Mouse (Mus musculus) midbrain, embryonic 13.5 days (tissue): ENCODE data around the gene Dse. TPM values are rescaled to one million over a fixed set of nuclear protein-coding genes. Genes with fewer than 3 reads are reported as not detected.

ENCODE experiments used
- ATAC-seq: fragments of 200-750 bp; cut with Nextera tagmentation; 2 replicates; pipeline ENCODE4 v1.8.0; 2017; ENCODE audit warnings: mild to moderate bottlenecking, moderate TSS enrichment, moderate library complexity
- H3K27ac ChIP-seq: fragments of 300-500 bp; sonication (generic); 2 replicates; pipeline ENCODE4 v1.5.1; 2015; ENCODE audit warnings: inconsistent platforms, mild to moderate bottlenecking, moderate library complexity
- H3K27me3 ChIP-seq: fragments of 300-500 bp; sonication (generic); 2 replicates; pipeline ENCODE4 v1.6.1; 2015; ENCODE audit warnings: mild to moderate bottlenecking, inconsistent platforms
- H3K36me3 ChIP-seq: fragments of 300-500 bp; sonication (generic); 2 replicates; pipeline ENCODE4 v1.6.1; 2015; ENCODE audit warnings: mild to moderate bottlenecking, inconsistent platforms
- H3K4me1 ChIP-seq: fragments of 300-500 bp; sonication (generic); replicated peaks from 2 replicates; pipeline ENCODE4 v1.6.1; 2015; ENCODE audit warnings: inconsistent platforms
- H3K4me2 ChIP-seq: fragments of 300-500 bp; sonication (generic); replicated peaks from 2 replicates; pipeline ENCODE4 v1.6.1; 2015; ENCODE audit warnings: moderate library complexity, mild to moderate bottlenecking, inconsistent platforms
- H3K4me3 ChIP-seq: fragments of 300-500 bp; sonication (generic); replicated peaks from 2 replicates; pipeline ENCODE4 v1.5.1; 2015; ENCODE audit warnings: mild to moderate bottlenecking, inconsistent platforms
- H3K9ac ChIP-seq: fragments of 300-500 bp; sonication (generic); replicated peaks from 2 replicates; pipeline ENCODE4 v1.6.1; 2015; ENCODE audit warnings: mild to moderate bottlenecking, inconsistent platforms
- H3K9me3 ChIP-seq: fragments of 300-500 bp; sonication (generic); 2 replicates; pipeline ENCODE4 v1.6.1; 2016; ENCODE audit warnings: mild to moderate bottlenecking, inconsistent platforms
- WGBS: fragments of 180-500 bp; shearing (Covaris S2); methylation state at CpG from one replicate; pipeline ENCODE4 v1.1.7; 2015; 5-methylcytosine and 5-hydroxymethylcytosine counted together
- polyA plus RNA-seq: library from polyadenylated mRNA; unstranded; fragments of >200 nt; fragmentation: Nextera tagmentation; extraction: Ambion mirVana; gene quantifications from 2 replicates; pipeline ENCODE4 v1.2.1, GENCODE M21; 2015

Dse gene
- polyA plus RNA-seq, 1 experiment from 2014 or later, result 6.2 TPM

DNA sequence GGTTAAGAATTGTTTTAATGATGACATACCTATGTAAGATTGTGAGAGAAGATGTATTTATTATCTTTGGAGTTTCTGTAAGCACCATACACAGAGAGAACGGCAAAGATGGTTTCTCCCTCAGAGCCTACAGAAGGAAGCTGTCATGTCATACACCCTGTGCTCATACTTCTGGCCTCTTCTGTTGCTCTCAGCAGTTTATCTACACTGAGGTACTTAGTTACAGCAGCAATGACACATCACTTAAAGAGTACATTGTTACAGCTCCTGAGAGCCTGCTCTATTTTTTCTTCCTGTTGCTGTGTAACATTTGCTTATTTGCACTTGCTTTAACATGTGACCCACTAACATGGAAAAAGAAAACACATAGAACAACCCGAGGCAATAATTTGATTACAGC lies 40.5 kb downstream of the Dse start:
- Histone ChIP-seq H3K9ac (no peak overlapping the region), H3K4me2 (no peak overlapping the region), H3K4me3 (no peak overlapping the region), H3K36me3 (no peaks in the 10 kb centered on the region), H3K27me3 (no peaks in the 10 kb centered on the region), H3K27ac (no peak overlapping the region), H3K9me3 (no peaks in the 10 kb centered on the region), H3K4me1 (no peaks in the 10 kb centered on the region)
- no peak for ATAC-seq
- 95% methylated on average over 2 of the region's 2 CpGs for WGBS

DNA sequence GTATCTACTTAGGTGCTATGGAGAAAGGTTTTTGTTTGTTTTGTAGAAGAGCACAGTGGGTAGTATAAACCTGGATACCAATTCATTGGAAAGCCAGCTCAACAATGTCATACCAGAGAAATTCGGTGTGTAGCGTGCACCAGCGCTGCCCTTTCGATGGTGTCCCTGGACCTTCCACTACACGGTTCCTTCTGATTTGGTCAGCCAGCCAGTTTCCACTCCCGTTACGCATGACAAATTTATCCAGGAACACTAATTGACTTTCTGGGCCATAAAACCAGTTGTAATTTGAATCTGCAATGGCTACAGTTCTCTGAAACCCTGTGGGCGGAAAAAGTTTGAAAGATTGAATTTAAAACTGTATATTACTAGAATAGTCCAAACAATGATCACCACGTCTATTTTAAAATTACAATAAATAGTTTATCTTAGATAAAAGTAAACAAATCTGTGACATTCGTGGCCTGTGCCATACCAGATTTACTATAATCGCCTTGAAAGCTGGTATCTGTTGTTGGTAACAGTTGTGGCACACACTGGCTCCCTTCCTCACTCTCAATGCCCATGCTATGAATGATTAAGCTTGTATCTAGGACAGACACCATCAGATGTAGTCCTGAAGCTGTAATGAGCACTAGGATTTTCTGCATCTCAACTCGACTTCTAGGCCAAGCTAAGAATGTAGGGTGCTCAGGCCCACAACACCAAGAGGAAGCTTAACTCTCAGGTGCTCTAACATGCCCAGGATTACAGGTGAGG lies 51.5 kb downstream of the Dse start:
- H3K36me3 ChIP-seq, result 0 out of 2 replicates have a peak, but pooled peaks cover 3% of the 10 kb centered on the region
- no peaks in the 10 kb centered on the region for H3K4me1 ChIP-seq
- H3K27me3 ChIP-seq, result peaks cover 18% of the 10 kb centered on the region
- H3K9me3 ChIP-seq, result no peaks in the 10 kb centered on the region
- H3K9ac ChIP-seq, result no peak overlapping the region
- no peak overlapping the region for H3K4me3 ChIP-seq
- 85% methylated on average over 12 of the region's 12 CpGs for WGBS
- H3K4me2 ChIP-seq, result no peak overlapping the region
- ATAC-seq, result no peak
- no peak overlapping the region for H3K27ac ChIP-seq

DNA sequence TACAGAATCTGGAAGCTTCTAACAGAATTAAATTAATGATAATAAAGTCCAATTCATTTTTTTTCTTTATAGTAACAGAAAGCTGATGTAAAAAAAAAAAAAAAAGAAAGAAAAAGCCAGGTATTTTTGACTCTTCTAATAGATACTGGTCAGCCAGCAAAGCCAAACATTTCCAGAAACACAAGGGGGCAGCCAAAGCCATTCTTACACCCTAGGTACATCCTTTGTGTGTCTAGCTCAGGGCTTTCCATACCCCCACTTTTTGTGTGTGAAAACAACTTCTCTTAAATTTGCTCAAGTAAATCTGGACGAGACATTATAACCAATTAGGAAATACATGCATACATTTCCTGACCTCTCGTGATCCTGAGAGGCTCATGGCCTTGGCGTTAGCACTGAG lies 55.7 kb downstream of the Dse start:
- ATAC-seq, result no peak
- no peak overlapping the region for H3K9ac ChIP-seq
- peaks cover 16% of the 10 kb centered on the region for H3K27me3 ChIP-seq
- no peak overlapping the region for H3K4me3 ChIP-seq
- no peak overlapping the region for H3K27ac ChIP-seq
- H3K9me3 ChIP-seq, result no peaks in the 10 kb centered on the region
- H3K36me3 ChIP-seq, result no peaks in the 10 kb centered on the region
- WGBS, result 92% methylated on average over 3 of the region's 3 CpGs
- H3K4me2 ChIP-seq, result no peak overlapping the region
- no peaks in the 10 kb centered on the region for H3K4me1 ChIP-seq

DNA sequence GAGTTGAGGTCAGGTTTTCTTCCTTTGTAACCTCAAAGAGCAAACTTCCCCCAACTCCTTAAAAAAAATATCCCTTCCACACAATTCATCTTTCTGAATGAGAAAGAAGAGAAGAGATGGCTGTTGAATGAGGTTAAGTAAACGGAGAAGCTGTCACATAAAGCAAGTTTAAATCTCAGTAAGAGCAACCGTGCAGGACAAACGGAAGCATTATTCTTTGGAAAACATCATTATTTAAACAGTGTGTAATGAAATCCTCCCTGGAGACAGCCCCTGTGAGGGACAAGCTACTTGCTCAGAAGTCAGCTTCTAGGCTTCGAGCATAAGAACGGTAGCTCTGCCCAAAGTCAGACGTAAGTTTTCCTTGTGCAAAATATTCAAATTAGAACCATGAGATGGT lies 57.1 kb downstream of the Dse start:
- Histone ChIP-seq H3K4me1 (no peaks in the 10 kb centered on the region), H3K27ac (no peak overlapping the region), H3K27me3 (peaks cover 16% of the 10 kb centered on the region), H3K4me2 (no peak overlapping the region), H3K9me3 (no peaks in the 10 kb centered on the region), H3K4me3 (no peak overlapping the region), H3K36me3 (no peaks in the 10 kb centered on the region), H3K9ac (no peak overlapping the region)
- 54% methylated on average over 6 of the region's 6 CpGs for WGBS
- no peak for ATAC-seq

DNA sequence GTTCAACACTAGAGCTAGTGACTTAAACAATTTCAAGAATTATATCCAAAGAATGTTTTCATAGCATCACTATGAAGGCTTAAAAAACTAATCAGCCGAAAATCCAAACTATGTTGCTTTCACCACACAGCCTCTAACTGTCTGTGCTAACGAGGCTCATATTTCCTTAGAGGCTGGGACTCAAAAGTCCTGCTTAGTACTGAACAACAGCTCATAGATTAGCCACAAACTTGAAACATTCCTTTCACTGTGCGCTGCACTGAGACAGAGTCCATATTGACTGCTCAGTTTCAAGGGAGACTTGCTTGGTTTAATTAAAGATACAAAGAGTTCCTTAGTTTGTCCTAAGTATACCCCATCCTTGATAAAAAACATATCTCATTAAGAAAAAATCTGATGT lies 57.7 kb downstream of the Dse start:
- H3K9me3 ChIP-seq, result no peaks in the 10 kb centered on the region
- H3K36me3 ChIP-seq, result no peaks in the 10 kb centered on the region
- H3K27ac ChIP-seq, result no peak overlapping the region
- H3K27me3 ChIP-seq, result peaks cover 16% of the 10 kb centered on the region
- WGBS, result 73% methylated on average over 3 of the region's 3 CpGs
- no peaks in the 10 kb centered on the region for H3K4me1 ChIP-seq
- H3K9ac ChIP-seq, result no peak overlapping the region
- no peak for ATAC-seq
- H3K4me2 ChIP-seq, result no peak overlapping the region
- H3K4me3 ChIP-seq, result no peak overlapping the region

DNA sequence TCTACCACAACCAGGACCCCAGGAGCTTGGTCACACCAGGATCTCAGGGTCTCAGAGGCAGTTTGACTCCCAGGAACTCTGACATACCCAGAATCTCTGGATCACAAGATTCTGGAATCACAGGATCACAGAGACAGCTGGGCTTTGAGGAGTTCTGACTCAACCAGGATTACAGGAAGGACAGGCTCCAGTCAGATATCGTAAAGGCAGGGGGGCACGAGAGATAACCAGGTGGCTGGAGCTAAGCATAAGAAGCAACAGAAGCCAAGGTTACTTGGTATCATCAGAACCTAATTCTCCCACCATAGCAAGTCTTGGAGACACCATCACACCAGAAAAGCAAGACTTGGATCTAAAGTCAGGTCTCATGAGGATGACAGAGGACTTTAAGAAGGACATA lies 65.8 kb downstream of the Dse start:
- ATAC-seq, result no peak
- H3K4me1 ChIP-seq, result no peaks in the 10 kb centered on the region
- no peaks in the 10 kb centered on the region for H3K27me3 ChIP-seq
- no peaks in the 10 kb centered on the region for H3K36me3 ChIP-seq
- H3K4me3 ChIP-seq, result no peak overlapping the region
- no peak overlapping the region for H3K4me2 ChIP-seq
- WGBS, result 97% methylated on average over 2 of the region's 2 CpGs
- no peaks in the 10 kb centered on the region for H3K9me3 ChIP-seq
- H3K9ac ChIP-seq, result no peak overlapping the region
- H3K27ac ChIP-seq, result no peak overlapping the region

DNA sequence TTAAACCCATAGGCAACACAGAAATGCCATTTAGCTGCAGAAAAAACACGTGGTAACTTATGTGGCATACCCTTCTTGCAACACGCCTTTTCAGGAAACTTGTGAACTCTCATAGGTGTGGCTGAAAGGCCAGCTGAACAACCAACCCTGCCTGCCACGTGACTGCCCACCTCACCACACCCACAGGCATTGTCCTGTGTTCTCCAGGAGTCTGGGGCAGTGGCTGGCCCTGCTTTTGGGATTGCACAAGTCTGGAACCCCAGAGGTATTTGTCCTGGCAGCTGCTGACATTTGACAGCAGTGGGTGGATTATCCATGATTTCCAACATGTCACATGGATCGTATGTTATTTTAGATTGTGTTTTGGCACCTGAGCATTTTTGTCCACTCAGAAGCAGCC lies 67.7 kb downstream of the Dse start:
- 74% methylated on average over 4 of the region's 4 CpGs for WGBS

DNA sequence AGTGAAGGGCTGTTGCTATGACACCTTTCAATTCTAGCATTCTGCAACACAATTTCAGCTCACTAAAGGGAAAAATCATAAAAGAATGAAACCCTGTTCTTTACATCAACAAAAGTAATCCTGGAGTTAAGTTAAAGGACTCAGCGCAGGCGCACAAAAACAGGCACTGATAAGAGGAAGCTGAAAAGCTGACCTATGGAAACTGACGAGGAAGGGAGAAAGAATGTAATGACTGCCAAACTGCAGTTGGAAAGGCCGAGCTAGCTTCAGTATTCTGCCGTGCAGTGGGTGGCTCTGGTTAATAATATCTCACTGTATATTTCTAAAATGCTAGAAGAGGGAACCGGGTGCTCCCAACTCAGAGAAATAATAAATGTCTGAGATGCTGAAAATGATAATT lies 69.5 kb downstream of the Dse start:
- Histone ChIP-seq H3K36me3 (no peaks in the 10 kb centered on the region), H3K4me1 (no peaks in the 10 kb centered on the region), H3K9ac (no peak overlapping the region), H3K27me3 (no peaks in the 10 kb centered on the region), H3K4me2 (no peak overlapping the region), H3K9me3 (no peaks in the 10 kb centered on the region), H3K27ac (no peak overlapping the region), H3K4me3 (no peak overlapping the region)
- WGBS, result 67% methylated on average over 6 of the region's 6 CpGs
- ATAC-seq, result no peak

More for the DNA sequence above, 67.7 kb downstream of the Dse start:
- no peak overlapping the region for H3K27ac ChIP-seq
- H3K36me3 ChIP-seq, result no peaks in the 10 kb centered on the region
- no peak for ATAC-seq
- H3K4me3 ChIP-seq, result no peak overlapping the region
- H3K4me2 ChIP-seq, result no peak overlapping the region
- no peaks in the 10 kb centered on the region for H3K27me3 ChIP-seq
- H3K9me3 ChIP-seq, result no peaks in the 10 kb centered on the region
- H3K9ac ChIP-seq, result no peak overlapping the region
- H3K4me1 ChIP-seq, result no peaks in the 10 kb centered on the region

DNA sequence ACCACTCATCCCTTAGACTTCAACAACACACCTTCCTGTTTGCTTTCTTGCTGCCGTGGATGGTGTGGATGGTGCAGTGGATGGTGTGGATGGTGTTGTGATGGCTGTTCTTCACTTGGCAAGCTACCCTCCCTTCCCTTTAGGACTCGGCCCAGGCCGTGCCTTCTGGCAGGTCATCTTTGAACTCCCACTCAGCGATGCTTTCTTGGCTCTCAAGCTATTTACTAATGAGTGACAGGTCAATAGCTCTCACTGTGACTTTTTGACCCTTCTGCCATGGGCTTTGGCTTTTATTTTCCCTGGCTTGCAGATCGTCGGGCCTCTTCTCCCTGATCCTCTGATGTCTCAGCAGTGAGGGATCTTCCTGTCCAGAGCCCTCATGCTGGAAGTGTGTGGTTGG lies 71.1 kb downstream of the Dse start:
- no peak overlapping the region for H3K4me3 ChIP-seq
- H3K9ac ChIP-seq, result no peak overlapping the region
- H3K9me3 ChIP-seq, result no peaks in the 10 kb centered on the region
- ATAC-seq, result no peak
- no peaks in the 10 kb centered on the region for H3K4me1 ChIP-seq
- no peak overlapping the region for H3K4me2 ChIP-seq
- no peaks in the 10 kb centered on the region for H3K36me3 ChIP-seq
- H3K27ac ChIP-seq, result no peak overlapping the region
- no peaks in the 10 kb centered on the region for H3K27me3 ChIP-seq
- whole genome bisulfite sequencing, result 12% methylated on average over 6 of the region's 6 CpGs

DNA sequence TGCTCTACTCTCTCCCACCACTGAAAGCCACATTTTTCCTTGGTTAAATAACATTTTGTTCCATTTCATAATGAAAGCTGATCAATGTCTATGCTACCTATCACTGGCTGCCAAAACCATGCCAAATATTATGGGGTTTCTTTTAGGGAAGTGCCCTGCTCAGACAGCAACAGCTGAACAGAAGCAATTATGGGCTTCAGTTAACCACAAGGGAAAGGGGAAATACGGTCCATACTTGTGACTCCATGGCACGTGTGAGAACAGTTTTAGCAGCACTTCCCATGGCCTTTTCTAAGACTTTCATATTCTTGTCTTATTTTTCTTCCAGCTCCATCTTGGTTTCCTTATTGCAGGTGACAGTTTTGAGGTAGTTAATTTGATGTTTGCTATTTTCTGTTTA lies 76.2 kb downstream of the Dse start:
- Histone ChIP-seq H3K9ac (no peak overlapping the region), H3K27me3 (peaks cover 3% of the 10 kb centered on the region; the same call in 1 of the 2 replicates), H3K27ac (no peak overlapping the region), H3K36me3 (no peaks in the 10 kb centered on the region), H3K9me3 (no peaks in the 10 kb centered on the region), H3K4me3 (no peak overlapping the region), H3K4me1 (0 out of 2 replicates have a peak, but pooled peaks cover 3% of the 10 kb centered on the region), H3K4me2 (no peak overlapping the region)
- no peak for ATAC-seq
- WGBS, result 88% methylated on average over 2 of the region's 2 CpGs

DNA sequence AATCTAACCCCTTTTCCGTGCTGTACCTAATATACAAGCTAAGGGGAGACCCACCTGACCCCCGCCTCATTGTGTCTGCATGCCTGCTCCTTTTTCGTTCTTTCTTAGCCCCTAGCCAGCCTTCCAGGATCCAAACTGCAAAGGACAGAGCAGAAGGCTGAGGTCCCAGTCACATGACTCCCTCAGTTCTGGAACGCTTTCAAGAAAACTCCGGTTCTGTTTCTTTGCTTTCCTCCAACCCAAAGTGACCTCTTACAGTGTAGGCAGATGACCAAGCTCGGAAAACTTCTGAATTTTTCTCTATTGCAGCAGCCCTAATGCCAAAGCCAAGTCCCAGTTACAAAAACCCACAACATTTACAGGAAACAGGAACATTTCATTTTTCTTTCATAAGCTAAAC lies 79.1 kb downstream of the Dse start:
- Histone ChIP-seq H3K9ac (no peak overlapping the region), H3K4me3 (no peak overlapping the region), H3K4me1 (0 out of 2 replicates have a peak, but pooled peaks cover 3% of the 10 kb centered on the region), H3K36me3 (no peaks in the 10 kb centered on the region), H3K27me3 (peaks cover 3% of the 10 kb centered on the region; the same call in 1 of the 2 replicates), H3K27ac (no peak overlapping the region), H3K9me3 (no peaks in the 10 kb centered on the region), H3K4me2 (no peak overlapping the region)
- no peak for ATAC-seq
- 86% methylated on average over 6 of the region's 6 CpGs for WGBS

DNA sequence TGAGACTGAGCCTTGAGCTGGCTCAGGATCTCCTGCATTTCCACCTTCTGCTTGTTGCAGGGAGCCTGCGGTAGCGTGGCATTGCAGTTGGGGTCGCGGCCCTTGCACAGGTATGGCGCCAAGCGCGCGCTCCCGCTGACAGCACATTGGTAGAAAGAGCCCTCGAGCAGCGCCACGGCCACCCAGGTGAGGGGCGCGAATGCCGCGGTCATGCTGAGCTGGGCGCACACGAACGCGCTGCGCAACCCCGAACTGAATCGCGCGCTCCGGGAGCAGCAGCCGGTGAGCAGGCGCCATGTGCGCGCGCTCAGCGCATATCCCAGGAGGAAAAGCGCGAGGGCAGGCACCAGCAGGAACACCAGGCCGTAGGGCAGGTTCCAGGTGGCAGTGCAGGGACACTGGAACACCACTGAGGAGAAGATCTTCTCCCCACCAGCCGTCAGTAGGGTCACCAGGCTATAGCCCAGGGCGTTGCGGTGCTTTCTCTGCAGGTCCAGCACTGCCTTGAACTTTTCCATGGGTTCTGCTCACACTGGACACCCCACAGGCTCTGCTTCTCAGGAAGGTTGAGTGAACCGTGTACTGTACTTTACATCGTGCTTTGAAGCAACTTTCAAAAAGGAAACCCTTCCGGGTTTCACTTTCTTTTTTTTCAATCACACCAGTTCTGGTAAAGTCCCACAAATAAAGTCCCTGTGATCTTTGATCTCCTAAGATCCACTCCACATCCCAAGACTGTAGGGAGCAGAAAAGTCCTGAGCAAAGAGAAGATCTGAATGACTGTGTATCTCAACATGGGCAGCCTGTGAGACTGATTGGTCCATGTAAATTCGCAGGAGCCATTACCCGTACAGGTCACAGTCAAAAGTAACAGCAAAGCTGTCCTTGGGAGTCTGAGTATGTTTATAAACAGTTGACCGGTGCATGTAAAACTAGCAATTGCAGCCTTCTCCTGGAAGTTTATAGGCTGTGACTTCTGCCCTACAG lies 79.8 kb downstream of the Dse start, which contains the start of gene Calhm6:
TSS of gene Calhm6 (minus strand) at position 593 of the 987 bp plus-strand sequence.
- H3K4me1 ChIP-seq, result 0 out of 2 replicates have a peak, but pooled peaks cover 3% of the 10 kb centered on the region
- peak within 1 kb of the TSS; percentile 75 for H3K4me2 ChIP-seq
- H3K27me3 ChIP-seq, result peaks cover 3% of the 10 kb centered on the region; the same call in 1 of the 2 replicates
- peak within 1 kb of the TSS; percentile 57 for H3K9ac ChIP-seq
- ATAC-seq, result peak; percentile 87
- 21% methylated on average over 44 of the region's 44 CpGs for WGBS
- no peak within 1 kb of the TSS for H3K27ac ChIP-seq
- H3K9me3 ChIP-seq, result no peaks in the 10 kb centered on the region
- peak within 1 kb of the TSS; percentile 53 for H3K4me3 ChIP-seq
- no peaks in the 10 kb centered on the region for H3K36me3 ChIP-seq
